Mouse (Mus musculus) MEL-GATA-1-ER (cell line): Measurements from ENCODE around the gene Gm2012.
"Not testable (repeated sequence)": the region's sequence is repeated elsewhere in the genome, so short reads cannot be mapped to it uniquely, and the experiment has no call there.

Source experiments
- DNase-seq: peaks from one replicate; pipeline ENCODE4 v3.0.0-alpha.2; 2012; ENCODE audit warnings: low read depth; ENCODE audit errors: extremely low read depth

Gm2012 gene

DNA sequence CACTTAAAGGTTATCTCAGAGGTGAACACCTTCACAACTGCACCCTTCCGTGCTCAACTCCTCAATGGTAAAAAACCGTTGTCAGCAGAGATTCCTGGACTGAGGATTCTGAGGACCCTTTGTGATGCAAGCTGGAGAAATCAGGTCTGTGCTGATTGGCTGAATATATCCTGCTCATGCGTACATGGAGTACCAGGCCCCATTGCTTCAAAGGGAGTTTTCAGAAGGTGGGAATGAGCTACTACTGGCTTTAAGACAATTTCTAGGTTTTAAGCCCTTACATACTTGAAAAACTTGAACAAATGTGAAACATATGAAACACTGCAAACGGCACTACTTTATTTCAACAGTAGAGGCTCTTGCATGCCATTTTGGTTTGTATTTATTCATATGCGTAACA lies at the start of gene Gm2012:
TSS of gene Gm2012 (minus strand) at position 101 of the 400 bp plus-strand sequence.
- DNase-seq = not testable (repeated sequence)

DNA sequence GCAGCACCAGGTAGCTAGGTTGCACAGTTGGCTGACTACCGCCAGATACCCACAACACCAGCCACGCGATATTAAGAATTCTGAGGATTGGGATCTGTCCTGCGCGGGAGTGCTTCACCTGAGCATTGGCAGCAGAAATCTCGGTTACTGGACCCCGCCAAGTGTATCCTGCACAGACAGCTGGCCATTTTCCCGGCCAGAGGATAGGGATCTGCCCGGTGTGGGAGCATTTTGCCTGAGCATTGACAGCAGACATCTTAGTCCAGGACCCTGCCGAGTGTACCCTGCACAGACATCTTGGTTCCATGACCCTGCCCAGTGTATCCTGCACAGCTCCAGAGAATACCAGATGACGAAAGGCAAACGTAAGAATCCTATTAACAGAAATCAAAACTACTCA lies 72.0 kb downstream of the Gm2012 start:
- DNase-seq = not testable (repeated sequence)
